Mouse (Mus musculus): ENCODE results near the gene Mcts2.

- TF ChIP-seq CTCF (IDR thresholded peaks at IDR 0.05; ENCODE audit: insufficient read depth, low read depth, low read length) (no peak), POLR2A (IDR thresholded peaks at IDR 0.05; ENCODE audit: insufficient read depth, low read depth, low read length) (no peak)
Measured at GRCm38 (mm10) chr2:152734501-152734900, 47.7 kb downstream of the Mcts2 start.

All from olfactory bulb, adult 2 months (tissue).